Mouse (Mus musculus): ENCODE results near the gene Abhd11.

Gene Abhd11

GRCm38 (mm10) chr5:134986298-134987268, 22.4 kb upstream of the Abhd11 start:
- DNase-seq: no peak

- DNase-seq: no peak
Observed at GRCm38 (mm10) chr5:134989166-134989565, 19.8 kb upstream of the Abhd11 start.

GRCm38 (mm10) chr5:134989741-134990140, 19.2 kb upstream of the Abhd11 start:
- DNase-seq: no peak

GRCm38 (mm10) chr5:134992566-134992965, 16.4 kb upstream of the Abhd11 start:
- DNase-seq: no peak

- no peak for DNase-seq
Observed at GRCm38 (mm10) chr5:134998359-134998758, 10.6 kb upstream of the Abhd11 start.

GRCm38 (mm10) chr5:134999797-135000196, 9.2 kb upstream of the Abhd11 start:
- no peak for DNase-seq

- no peak for DNase-seq
Observed at GRCm38 (mm10) chr5:135000751-135001150, 8.2 kb upstream of the Abhd11 start.

- DNase-seq: peak; percentile 82
Observed at GRCm38 (mm10) chr5:135001309-135001708, 7.6 kb upstream of the Abhd11 start.

GRCm38 (mm10) chr5:135002151-135002550, 6.8 kb upstream of the Abhd11 start:
- DNase-seq: no peak

- DNase-seq: peak; percentile 71
Observed at GRCm38 (mm10) chr5:135007802-135008571, 965 bp upstream of the Abhd11 start.

GRCm38 (mm10) chr5:135009590-135010319, 803 bp downstream of the Abhd11 start:
- peak; percentile 85 for DNase-seq

GRCm38 (mm10) chr5:135010320-135010709, 1.4 kb downstream of the Abhd11 start:
- no peak for DNase-seq

- DNase-seq: peak; percentile 20
Observed at GRCm38 (mm10) chr5:135010841-135011743, 2.1 kb downstream of the Abhd11 start.

- DNase-seq: peak; percentile 28
Observed at GRCm38 (mm10) chr5:135011809-135012613, 3.1 kb downstream of the Abhd11 start.

- peak; percentile 94 for DNase-seq
Observed at GRCm38 (mm10) chr5:135012671-135013441, 3.9 kb downstream of the Abhd11 start.

GRCm38 (mm10) chr5:135015497-135015896, 6.5 kb downstream of the Abhd11 start:
- peak; percentile 93 for DNase-seq

GRCm38 (mm10) chr5:135016224-135016759, 7.3 kb downstream of the Abhd11 start:
- DNase-seq: no peak

GRCm38 (mm10) chr5:135021814-135022213, 12.9 kb downstream of the Abhd11 start:
- DNase-seq: no peak

GRCm38 (mm10) chr5:135023344-135024173, 14.6 kb downstream of the Abhd11 start, which contains the start of gene Stx1a:
Gene Stx1a (plus strand): TSS chr5:135023482.
- DNase-seq: peak; percentile 97
